Mouse (Mus musculus) kidney, adult 2 months (tissue): Measurements from ENCODE around the gene Thap3. TPM values are rescaled to one million over a fixed set of nuclear protein-coding genes. Genes with fewer than 3 reads are reported as not detected.
A peak's percentile ranks its signal among the peaks of the same experiment; 100 is the strongest.

Source experiments
- DNase-seq: peaks from one replicate; pipeline ENCODE4 v3.0.0; 2021
- H3K27ac ChIP-seq: fragments of 200-500 bp; 2 replicates; pipeline ENCODE4 v1.5.1; 2012; ENCODE audit warnings: low read depth, low read length, control low read depth, inconsistent platforms; ENCODE audit not compliant: insufficient read depth
- H3K27me3 ChIP-seq: fragments of 200-500 bp; replicated peaks from 2 replicates; pipeline ENCODE4 v1.6.1; 2012; ENCODE audit warnings: mild to moderate bottlenecking, moderate library complexity, low read length, inconsistent platforms; ENCODE audit not compliant: control insufficient read depth, insufficient read depth
- H3K36me3 ChIP-seq: fragments of 200-500 bp; 2 replicates; pipeline ENCODE4 v1.6.1; 2012; ENCODE audit warnings: mild to moderate bottlenecking, moderate library complexity, low read length, inconsistent platforms; ENCODE audit not compliant: control insufficient read depth, insufficient read depth
- H3K4me1 ChIP-seq: fragments of 200-500 bp; 2 replicates; pipeline ENCODE4 v1.6.1; 2011; ENCODE audit warnings: low read length; ENCODE audit not compliant: control insufficient read depth, insufficient read depth
- H3K4me3 ChIP-seq: fragments of 200-500 bp; 2 replicates; pipeline ENCODE4 v1.5.1; 2011; ENCODE audit warnings: mild to moderate bottlenecking, low read depth, low read length, control low read depth; ENCODE audit not compliant: insufficient read depth
- CTCF ChIP-seq: fragments of 200-500 bp; conservative IDR thresholded peaks from 2 replicates; pipeline ENCODE4 v1.5.1; 2011; ENCODE audit warnings: low read depth, mild to moderate bottlenecking, control low read depth, low read length, moderate library complexity, mixed read lengths; ENCODE audit not compliant: insufficient read depth, insufficient read length
- POLR2A ChIP-seq: fragments of 200-500 bp; IDR thresholded peaks from one replicate; pipeline ENCODE4 v1.6.1; 2011; ENCODE audit warnings: low read depth, low read length, control low read depth
- WGBS: fragments of 180-500 bp; shearing (Covaris S2); methylation state at CpG from one replicate; pipeline ENCODE4 v1.1.7; 2018; 5-methylcytosine and 5-hydroxymethylcytosine counted together
- polyA plus RNA-seq: library from polyadenylated mRNA; depleted of rRNA; stranded (reverse); fragments of >200 nt; gene quantifications from 2 replicates; pipeline ENCODE4 v1.2.3, GENCODE M21; 2012

The Thap3 gene
- polyA plus RNA-seq, 1 experiment, result 30.6 TPM

GRCm38 (mm10) chr4:151981363-151981762, 7.4 kb downstream of the Thap3 start:
- H3K4me3 ChIP-seq, result no peak overlapping the region
- TF ChIP-seq CTCF, result peak; percentile 99; the same call in 1 of the 2 replicates
- TF ChIP-seq POLR2A, result no peak
- peaks cover 2% of the 10 kb centered on the region; the same call in 1 of the 2 replicates for H3K4me1 ChIP-seq
- no peaks in the 10 kb centered on the region for H3K36me3 ChIP-seq
- peak; percentile 84 for DNase-seq
- H3K27ac ChIP-seq, result no peak overlapping the region
- WGBS, result 11% methylated on average over 5 of the region's 5 CpGs
- no peaks in the 10 kb centered on the region for H3K27me3 ChIP-seq

- Histone ChIP-seq H3K36me3 (no peaks in the 10 kb centered on the region), H3K27me3 (no peaks in the 10 kb centered on the region), H3K4me3 (no peak overlapping the region), H3K27ac (no peak overlapping the region), H3K4me1 (no peaks in the 10 kb centered on the region)
- peak; percentile 23; the same call in 1 of the 2 replicates for TF ChIP-seq CTCF
- TF ChIP-seq POLR2A, result no peak
- 68% methylated on average over 8 of the region's 8 CpGs for WGBS
- DNase-seq, result peak; percentile 35
These were observed 8.1 kb downstream of the Thap3 start for GRCm38 (mm10) chr4:151980699-151981098.

GRCm38 (mm10) chr4:151977748-151978147, 11.0 kb downstream of the Thap3 start:
- DNase-seq, result peak; percentile 84
- no peaks in the 10 kb centered on the region for H3K27me3 ChIP-seq
- TF ChIP-seq POLR2A (no peak), CTCF (peak; percentile 77)
- H3K4me1 ChIP-seq, result no peaks in the 10 kb centered on the region
- no peak overlapping the region for H3K4me3 ChIP-seq
- no peaks in the 10 kb centered on the region for H3K36me3 ChIP-seq
- 22% methylated on average over 10 of the region's 10 CpGs for WGBS
- H3K27ac ChIP-seq, result no peak overlapping the region

- Histone ChIP-seq H3K27ac (no peak overlapping the region), H3K36me3 (no peaks in the 10 kb centered on the region), H3K4me1 (no peaks in the 10 kb centered on the region), H3K27me3 (no peaks in the 10 kb centered on the region), H3K4me3 (no peak overlapping the region)
- TF ChIP-seq CTCF (peak; percentile 27; the same call in 1 of the 2 replicates), POLR2A (no peak)
- 90% methylated on average over 3 of the region's 3 CpGs for WGBS
- peak; percentile 45 for DNase-seq
These were observed 13.4 kb downstream of the Thap3 start for GRCm38 (mm10) chr4:151975441-151975840.

DNA sequence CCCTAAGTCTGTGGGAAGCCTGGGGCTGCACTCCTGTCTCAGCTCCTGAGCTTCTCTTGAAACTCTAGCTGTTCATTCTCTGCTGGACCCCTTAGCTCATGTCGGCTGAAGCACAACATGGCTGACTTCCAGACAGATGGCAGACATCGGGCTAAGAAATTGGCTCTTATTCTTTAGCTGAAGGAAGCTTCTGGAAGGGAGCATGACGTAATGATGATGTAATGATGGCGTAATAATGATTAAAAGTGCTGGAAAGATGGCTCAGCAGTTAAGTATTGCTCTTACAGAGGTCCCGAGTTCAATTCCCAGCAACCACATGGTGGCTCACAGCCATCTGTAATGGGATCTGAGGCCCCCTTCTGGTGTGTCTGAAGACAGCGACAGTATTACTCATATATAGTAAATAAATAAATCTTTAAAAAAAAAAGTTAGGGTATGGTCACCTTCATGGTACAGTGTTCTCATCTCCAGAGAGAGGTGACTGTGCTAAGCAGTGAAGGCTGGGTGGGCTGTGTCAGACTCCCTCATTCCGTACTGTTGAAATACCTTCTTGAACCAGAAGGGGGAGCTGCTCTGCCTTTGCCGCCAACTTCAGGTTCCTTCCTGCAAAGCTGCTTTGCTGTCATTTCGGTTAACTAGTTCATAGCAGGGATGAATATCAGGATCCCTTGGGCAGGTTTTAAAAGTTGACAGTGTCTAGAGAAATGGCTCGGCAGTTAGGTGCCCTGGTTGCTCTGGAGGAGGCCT, 16.4 kb downstream of the Thap3 start:
- WGBS, result 65% methylated on average over 10 of the region's 10 CpGs
- no peaks in the 10 kb centered on the region for H3K36me3 ChIP-seq
- TF ChIP-seq CTCF (peak; percentile 63; the same call in 1 of the 2 replicates), POLR2A (no peak)

DNA sequence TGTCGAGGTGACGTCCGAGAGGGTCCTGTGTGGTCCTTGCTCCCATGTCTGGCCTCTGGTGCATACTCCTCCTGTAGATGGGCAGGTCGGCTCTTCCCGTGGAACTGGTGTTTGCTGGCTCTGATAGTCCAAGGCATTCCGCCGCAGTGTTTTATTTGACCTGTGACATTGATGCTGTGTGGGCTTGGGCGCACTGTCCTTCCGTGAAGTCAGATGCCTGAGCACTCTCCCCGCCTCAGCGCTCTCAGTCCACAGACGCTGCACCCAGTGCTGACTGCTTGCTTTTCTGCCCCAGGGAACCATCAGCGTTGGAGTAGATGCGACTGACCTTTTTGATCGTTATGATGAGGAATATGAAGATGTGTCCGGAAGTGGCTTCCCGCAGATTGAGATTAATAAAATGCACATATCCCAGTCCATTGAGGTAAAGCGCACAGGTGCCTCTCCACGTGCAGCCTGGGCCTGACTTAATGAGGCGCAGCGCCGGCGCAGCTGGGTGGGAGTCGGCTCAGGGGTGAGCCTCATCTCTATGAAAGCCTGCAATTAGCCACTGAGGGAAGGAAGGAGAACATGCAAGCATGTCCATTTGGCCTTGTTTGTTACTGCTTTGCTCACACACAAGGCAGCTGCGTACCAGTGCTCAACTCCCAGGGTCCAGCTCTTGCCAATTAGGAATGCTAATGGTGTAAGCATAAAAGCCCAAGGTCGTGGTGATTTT, 20.4 kb downstream of the Thap3 start:
- no peaks in the 10 kb centered on the region for H3K27me3 ChIP-seq
- H3K4me3 ChIP-seq, result no peak overlapping the region
- TF ChIP-seq POLR2A, result no peak
- TF ChIP-seq CTCF, result no peak
- H3K36me3 ChIP-seq, result no peaks in the 10 kb centered on the region
- WGBS, result 56% methylated on average over 26 of the region's 26 CpGs
- H3K27ac ChIP-seq, result no peak overlapping the region
- no peak for DNase-seq
- no peaks in the 10 kb centered on the region for H3K4me1 ChIP-seq

More for the DNA sequence above, 16.4 kb downstream of the Thap3 start:
- Histone ChIP-seq H3K4me1 (no peaks in the 10 kb centered on the region), H3K27me3 (no peaks in the 10 kb centered on the region), H3K4me3 (no peak overlapping the region), H3K27ac (no peak overlapping the region)
- no peak for DNase-seq

DNA sequence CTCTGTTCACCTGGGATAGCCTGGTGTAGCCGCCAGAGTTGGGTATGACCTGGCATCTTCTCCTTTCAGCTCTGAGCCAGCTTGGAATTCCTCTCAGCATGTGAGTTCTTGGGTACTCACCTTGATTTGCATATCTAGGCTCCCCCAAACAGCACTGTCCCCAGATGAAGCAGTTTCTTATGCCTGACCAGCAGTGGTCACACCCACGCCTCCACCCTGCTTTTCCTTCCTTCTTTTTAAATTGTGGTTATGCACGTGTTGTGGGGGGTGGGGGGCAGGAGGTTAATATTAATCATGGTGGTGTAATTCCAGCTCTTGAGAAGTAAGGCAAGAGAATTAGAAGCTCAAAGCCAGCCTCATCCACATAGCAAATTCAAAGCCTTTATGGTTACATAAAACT, 26.0 kb downstream of the Thap3 start:
- H3K36me3 ChIP-seq, result no peaks in the 10 kb centered on the region
- no peak overlapping the region for H3K27ac ChIP-seq
- WGBS, result 69% methylated on average over 3 of the region's 3 CpGs
- no peaks in the 10 kb centered on the region for H3K27me3 ChIP-seq
- no peak overlapping the region for H3K4me3 ChIP-seq
- no peak for DNase-seq
- no peaks in the 10 kb centered on the region for H3K4me1 ChIP-seq
- TF ChIP-seq CTCF (no peak), POLR2A (no peak)
